Mouse (Mus musculus) lung, adult 18-20 months (tissue): ENCODE data around the gene Dnmt3a.
A peak's percentile ranks its signal among the peaks of the same experiment; 100 is the strongest.

Source experiments
- DNase-seq, 2 experiments: peaks; one replicate each; pipeline ENCODE4 v3.0.0; 2022; ENCODE audit warnings: mixed read lengths in 2 of 2

The Dnmt3a gene

GRCm38 (mm10) chr12:3824906-3825713 lies 19.3 kb downstream of the Dnmt3a start:
- DNase-seq = no peak

GRCm38 (mm10) chr12:3825714-3826080 lies 19.9 kb downstream of the Dnmt3a start:
- no peak for DNase-seq

GRCm38 (mm10) chr12:3827771-3828170 lies 22.0 kb downstream of the Dnmt3a start:
- DNase-seq = no peak

GRCm38 (mm10) chr12:3833059-3833760 lies 27.4 kb downstream of the Dnmt3a start:
- no peak for DNase-seq

- peak; percentile 79 to 81 for DNase-seq
These were observed 28.1 kb downstream of the Dnmt3a start for GRCm38 (mm10) chr12:3833851-3834273.

- DNase-seq = peak in 1 of 2 experiments; percentile 56
These were observed 28.8 kb downstream of the Dnmt3a start for GRCm38 (mm10) chr12:3834373-3835314.

GRCm38 (mm10) chr12:3835576-3835975 lies 29.8 kb downstream of the Dnmt3a start:
- DNase-seq = no peak

GRCm38 (mm10) chr12:3837081-3837832 lies 31.4 kb downstream of the Dnmt3a start:
- DNase-seq = no peak

GRCm38 (mm10) chr12:3838009-3838408 lies 32.2 kb downstream of the Dnmt3a start:
- no peak for DNase-seq

GRCm38 (mm10) chr12:3839662-3840061 lies 33.9 kb downstream of the Dnmt3a start:
- DNase-seq = no peak

GRCm38 (mm10) chr12:3841121-3841520 lies 35.3 kb downstream of the Dnmt3a start:
- no peak for DNase-seq

GRCm38 (mm10) chr12:3842843-3843242 lies 37.0 kb downstream of the Dnmt3a start:
- DNase-seq = no peak

- no peak for DNase-seq
These were observed 37.6 kb downstream of the Dnmt3a start for GRCm38 (mm10) chr12:3843371-3843861.

- DNase-seq = no peak
These were observed 38.1 kb downstream of the Dnmt3a start for GRCm38 (mm10) chr12:3843918-3844317.

GRCm38 (mm10) chr12:3844335-3844734 lies 38.5 kb downstream of the Dnmt3a start:
- DNase-seq = no peak

- no peak for DNase-seq
These were observed 43.7 kb downstream of the Dnmt3a start for GRCm38 (mm10) chr12:3849481-3849880.

- DNase-seq = no peak
These were observed 44.4 kb downstream of the Dnmt3a start for GRCm38 (mm10) chr12:3850165-3850564.

- DNase-seq = no peak
These were observed 44.9 kb downstream of the Dnmt3a start for GRCm38 (mm10) chr12:3850731-3851130.

- no peak for DNase-seq
These were observed 45.4 kb downstream of the Dnmt3a start for GRCm38 (mm10) chr12:3851179-3851578.

- DNase-seq = no peak
These were observed 46.7 kb downstream of the Dnmt3a start for GRCm38 (mm10) chr12:3852521-3852920.

- DNase-seq = peak; percentile 52 to 60
These were observed 48.6 kb downstream of the Dnmt3a start for GRCm38 (mm10) chr12:3854419-3854818.
